19 mouse cellular contexts compared by ENCODE assay signal in the genomic region with DNA sequence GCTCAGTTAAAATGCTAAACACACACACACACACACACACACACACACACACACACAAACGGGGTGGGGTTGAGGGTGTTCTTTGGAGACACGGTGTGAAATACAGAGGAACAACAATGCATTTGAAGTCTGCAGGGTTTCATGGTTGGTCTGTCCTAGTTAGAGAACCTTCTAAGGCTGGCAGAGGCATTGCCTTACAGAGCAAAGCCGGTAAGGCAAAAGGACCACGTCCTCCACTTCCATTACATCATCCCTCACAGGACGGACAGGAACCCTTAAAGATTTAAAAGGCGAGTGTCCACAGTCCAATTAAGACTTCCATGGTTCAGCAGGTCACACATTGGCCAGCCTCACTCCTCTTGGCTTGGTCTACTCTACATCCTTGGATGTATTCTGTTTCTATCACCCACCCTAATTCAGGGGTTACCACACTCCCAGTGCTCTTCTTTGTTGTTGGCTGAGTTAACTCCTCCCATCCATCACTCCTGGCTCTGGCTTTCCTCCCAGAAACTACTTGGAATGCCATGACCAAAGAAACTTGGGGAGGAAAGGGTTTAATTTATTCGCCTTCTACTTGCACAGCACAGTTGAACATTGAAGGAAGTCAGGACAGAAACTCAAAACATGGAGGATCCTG.
A peak's percentile ranks its signal among the peaks of the same experiment; 100 is the strongest.
DNase-seq lines count a peak whose midpoint lies in the region; ATAC-seq and TF ChIP-seq lines count a peak whose summit lies in the region.
"Had no signal": no experiment of that assay in that cellular context is flagged by ENCODE, and none has a peak within 500 bp of the region (broad histone marks: within the 10 kb centered on the region; RNA-seq: fewer than 3 reads in every experiment).

No protein-coding gene starts in this region.

- WGBS in kidney, embryonic 16.5 days, result 59% methylated on average over 7 of the region's 7 CpGs
- 47% methylated on average over 7 of the region's 7 CpGs for WGBS in hindbrain, postnatal 0 days

- no peaks in the 10 kb centered on the region for H3K9me3 ChIP-seq in kidney, embryonic 16.5 days (ENCODE audit: low read length)
- H3K9me3 ChIP-seq in hindbrain, postnatal 0 days (ENCODE audit: low read length), result no peaks in the 10 kb centered on the region
- H3K9me3 ChIP-seq: embryonic facial prominence, embryonic 15.5 days; liver, embryonic 13.5 days; midbrain, embryonic 12.5 days had no signal

- H3K27ac ChIP-seq in kidney, embryonic 16.5 days (ENCODE audit: low read length), result no peak overlapping the region
- no peak overlapping the region for H3K27ac ChIP-seq in hindbrain, postnatal 0 days
- H3K27ac ChIP-seq: embryonic facial prominence, embryonic 15.5 days; liver, embryonic 13.5 days; midbrain, embryonic 12.5 days had no signal

- no peak overlapping the region for H3K4me2 ChIP-seq in kidney, embryonic 16.5 days (replicated peaks; ENCODE audit: low read depth, low read length)
- no peak overlapping the region for H3K4me2 ChIP-seq in hindbrain, postnatal 0 days (ENCODE audit: low read depth, low read length)
- H3K4me2 ChIP-seq: embryonic facial prominence, embryonic 15.5 days; liver, embryonic 13.5 days; midbrain, embryonic 12.5 days had no signal

- H3K9ac ChIP-seq in kidney, embryonic 16.5 days (replicated peaks; ENCODE audit: low read length), result no peak overlapping the region
- H3K9ac ChIP-seq in hindbrain, postnatal 0 days (replicated peaks; ENCODE audit: low read length), result no peak overlapping the region
- H3K9ac ChIP-seq: embryonic facial prominence, embryonic 15.5 days; liver, embryonic 13.5 days; midbrain, embryonic 12.5 days had no signal

- no peak for TF ChIP-seq POLR2A in brain, embryonic 14.5 days (IDR thresholded peaks at IDR 0.05; ENCODE audit: borderline replicate concordance, extremely low read depth, insufficient read depth, insufficient read length, poor library complexity, severe bottlenecking)

- H3K36me3 ChIP-seq in kidney, embryonic 16.5 days (ENCODE audit: insufficient read depth, low read length), result no peaks in the 10 kb centered on the region
- H3K36me3 ChIP-seq in hindbrain, postnatal 0 days (ENCODE audit: insufficient read depth, low read length), result no peaks in the 10 kb centered on the region
- H3K36me3 ChIP-seq: embryonic facial prominence, embryonic 15.5 days; liver, embryonic 13.5 days; midbrain, embryonic 12.5 days had no signal

- H3K4me1 ChIP-seq in kidney, embryonic 16.5 days (ENCODE audit: insufficient read depth, low read length), result no peaks in the 10 kb centered on the region
- H3K4me1 ChIP-seq in hindbrain, postnatal 0 days (ENCODE audit: insufficient read depth, low read length), result 0 out of 2 replicates have a peak, but pooled peaks cover 6% of the 10 kb centered on the region
- H3K4me1 ChIP-seq: embryonic facial prominence, embryonic 15.5 days; liver, embryonic 13.5 days had no signal

- H3K27me3 ChIP-seq in kidney, embryonic 16.5 days (ENCODE audit: insufficient read depth, low read length), result no peaks in the 10 kb centered on the region
- H3K27me3 ChIP-seq in hindbrain, postnatal 0 days (ENCODE audit: insufficient read depth, low read length), result no peaks in the 10 kb centered on the region
- H3K27me3 ChIP-seq: embryonic facial prominence, embryonic 15.5 days; liver, embryonic 13.5 days; midbrain, embryonic 12.5 days had no signal

- no peak for DNase-seq in kidney, postnatal 10 days
- peak; percentile 2 for DNase-seq in NIH3T3 (ENCODE audit: low read depth)
- peak; percentile 86 for DNase-seq in brain, embryonic 14.5 days (ENCODE audit: low read depth)
- peak; percentile 36 for DNase-seq in hindbrain, postnatal 0 days (ENCODE audit: low spot score)
- no peak for DNase-seq in ovary, adult 18-20 months (ENCODE audit: low spot score)
- no peak for DNase-seq in gastrocnemius, postnatal 4 days (ENCODE audit: low spot score in 2 of 2)
- DNase-seq: adrenal gland, postnatal 14 days; cerebellum, adult 9-11 months; kidney, postnatal 4 days; liver, embryonic 13.5 days; lung, postnatal 4 days; right cerebral cortex, postnatal 4 days; thymus, postnatal 36 days had no signal

- no peak for TF ChIP-seq CTCF in brain, embryonic 14.5 days (IDR thresholded peaks at IDR 0.05; ENCODE audit: borderline replicate concordance, extremely low read depth, insufficient read depth, insufficient read length)
- no peak for TF ChIP-seq CTCF in hindbrain, postnatal 0 days (IDR thresholded peaks at IDR 0.05; ENCODE audit: low read depth)

- ATAC-seq in kidney, embryonic 16.5 days (ENCODE audit: low FRiP score, low TSS enrichment), result 0 out of 2 replicates have a peak, but pooled peaks have one; percentile 49
- 0 out of 2 replicates have a peak, but pooled peaks have one; percentile 27 for ATAC-seq in hindbrain, postnatal 0 days
- ATAC-seq in frontal cortex, adult (ENCODE audit: low TSS enrichment), result no peak
- ATAC-seq: CD4-positive, CD25-positive, alpha-beta regulatory T cell, adult 4 months had no signal

- H3K4me3 ChIP-seq in kidney, embryonic 16.5 days (ENCODE audit: low read length), result no peak overlapping the region
- H3K4me3 ChIP-seq in hindbrain, postnatal 0 days (ENCODE audit: low read length), result no peak overlapping the region
- H3K4me3 ChIP-seq: embryonic facial prominence, embryonic 15.5 days; liver, embryonic 13.5 days; midbrain, embryonic 12.5 days; myocyte had no signal

Comparison
In these comparisons a context has a peak if more than half of its experiments do, and no peak if none do; other contexts are left out.
1. DNase-seq: peak in NIH3T3 (single experiment), brain, embryonic 14.5 days (single experiment) and hindbrain, postnatal 0 days (single experiment); none in kidney, postnatal 10 days (single experiment), ovary, adult 18-20 months (single experiment) and gastrocnemius, postnatal 4 days (0 of 2).